8 mouse cellular contexts compared by ENCODE assay signal in genomic region chr7:80729662-80730061, GRCm38 (mm10). TPM values are rescaled to one million over a fixed set of nuclear protein-coding genes. Genes with fewer than 3 reads are reported as not detected.
DNase-seq lines count a peak whose midpoint lies in the region; ATAC-seq and TF ChIP-seq lines count a peak whose summit lies in the region.

No protein-coding gene starts in this region.

- H3K4me3 ChIP-seq in limb, embryonic 14.5 days (replicated peaks; ENCODE audit: low read length), result no peak overlapping the region
- no peak overlapping the region for H3K4me3 ChIP-seq in testis, adult 2 months (ENCODE audit: control insufficient read depth, low read depth, low read length)

- no peak for ATAC-seq in Patski
- ATAC-seq in limb, embryonic 14.5 days (ENCODE audit: low FRiP score, low read depth), result 0 out of 2 replicates have a peak, but pooled peaks have one; percentile 53

- no peaks in the 10 kb centered on the region for H3K27me3 ChIP-seq in Patski
- H3K27me3 ChIP-seq in limb, embryonic 14.5 days (ENCODE audit: control insufficient read depth, insufficient read depth, low read length), result no peaks in the 10 kb centered on the region
- H3K27me3 ChIP-seq in testis, adult 2 months (ENCODE audit: control insufficient read depth, insufficient read depth, low read length), result no peaks in the 10 kb centered on the region

- no peaks in the 10 kb centered on the region for H3K9me3 ChIP-seq in limb, embryonic 14.5 days (ENCODE audit: control insufficient read depth, low read length)

- 21% methylated on average over 8 of the region's 8 CpGs for WGBS in limb, embryonic 14.5 days

- CTCF ChIA-PET in Patski (lab: Charles Lee), result interaction anchor here (1.2 to 2.9 kb wide), 8 partner anchors 9 to 131 kb away, joined by 3 to 23 read pairs (median 4); partner anchors contain the start of gene Zscan2

- DNase-seq in 3T3-L1 (ENCODE audit: low read depth, low spot score), result peak; percentile 74
- no peak for DNase-seq in Patski (ENCODE audit: low read depth, low spot score)
- DNase-seq in cerebellum, postnatal 14 days, result peak; percentile 83 to 86
- DNase-seq in gastrocnemius, adult 8-10 months (ENCODE audit: low spot score in 2 of 2), result peak; percentile 30 to 43
- DNase-seq in kidney, adult 8-10 months, result peak; percentile 13 to 71
- peak; percentile 74 for DNase-seq in limb, embryonic 14.5 days (ENCODE audit: low spot score)
- DNase-seq in neural tube, embryonic 10.5 days (ENCODE audit: extremely low spot score, low spot score), result peak; percentile 78

- H3K4me1 ChIP-seq in limb, embryonic 14.5 days (ENCODE audit: control insufficient read depth, insufficient read depth, low read length), result no peaks in the 10 kb centered on the region
- no peaks in the 10 kb centered on the region for H3K4me1 ChIP-seq in testis, adult 2 months (ENCODE audit: control insufficient read depth, insufficient read depth, low read length)

- H3K27ac ChIP-seq in limb, embryonic 14.5 days (replicated peaks; ENCODE audit: low read depth, low read length), result no peak overlapping the region
- H3K27ac ChIP-seq in testis, adult 2 months (ENCODE audit: control insufficient read depth, insufficient read depth, low read depth, low read length), result no peak overlapping the region

- peak; percentile 98 for TF ChIP-seq CTCF in Patski (IDR thresholded peaks at IDR 0.05)
- peak; percentile 79 for TF ChIP-seq CTCF in testis, adult 2 months (IDR thresholded peaks at IDR 0.05; ENCODE audit: control insufficient read depth, insufficient read depth, insufficient replicate concordance, low read depth, low read length)

- POLR2A ChIA-PET in Patski (lab: Charles Lee), result interaction anchor here (1.0 to 1.2 kb wide), 2 partner anchors 16 to 20 kb away, joined by 3 read pairs; no protein-coding TSS in a partner anchor

- H3K4me2 ChIP-seq in limb, embryonic 14.5 days (replicated peaks; ENCODE audit: low read depth, low read length, severe bottlenecking), result no peak overlapping the region

- peaks cover 83% of the 10 kb centered on the region for H3K36me3 ChIP-seq in limb, embryonic 14.5 days (ENCODE audit: control insufficient read depth, insufficient read depth, low read length)
- H3K36me3 ChIP-seq in testis, adult 2 months (ENCODE audit: control insufficient read depth, insufficient read depth, low read length), result peaks cover 2% of the 10 kb centered on the region; the same call in 1 of the 2 replicates

- in situ Hi-C loops in Patski (cut with MboI; ENCODE audit: low pct_unique_long_range_greater_than_20kb), result loop anchor here (25.0 kb wide), 1 partner anchor 333 kb away; the partner anchor contains the start of gene Alpk3

- no peak overlapping the region for H3K9ac ChIP-seq in limb, embryonic 14.5 days (ENCODE audit: low read depth, low read length, severe bottlenecking)

- no peak for TF ChIP-seq POLR2A in limb, embryonic 14.5 days (IDR thresholded peaks at IDR 0.05; ENCODE audit: borderline replicate concordance, extremely low read depth, insufficient read depth, insufficient read length)
- TF ChIP-seq POLR2A in testis, adult 2 months (IDR thresholded peaks at IDR 0.05; ENCODE audit: control insufficient read depth, low read depth, low read length), result no peak

RNA-seq across cellular contexts. Expression of gene Crtc3, which starts 41.0 kb away (rescaled TPM):
- polyA plus RNA-seq in Patski (2021), result 25.6 TPM
- total RNA-seq in gastrocnemius, adult 8-10 months (2022), result 10 to 100 TPM in 3 of 4 experiments, 1 to 10 TPM in 1; 8.9 to 11.6 (median 11.4) TPM
- polyA plus RNA-seq in limb, embryonic 14.5 days (2012; rRNA removed), result 18.6 and 24.4 TPM in 2 replicates
- polyA plus RNA-seq in limb, embryonic 14.5 days (2014; fragmentation: Nextera tagmentation; extraction: Ambion mirVana), result 26.4 and 29.9 TPM in 2 replicates
- 7.7 and 8.8 TPM in 2 replicates for polyA plus RNA-seq in testis, adult 2 months (2012; rRNA removed)
